Mouse (Mus musculus): ENCODE results near the gene Carns1. TPM values are rescaled to one million over a fixed set of nuclear protein-coding genes. Genes with fewer than 3 reads are reported as not detected.
A peak's percentile ranks its signal among the peaks of the same experiment; 100 is the strongest.

The Carns1 gene
- polyA plus RNA-seq, 1 experiment from 2014 or later = 3.8 TPM

DNA sequence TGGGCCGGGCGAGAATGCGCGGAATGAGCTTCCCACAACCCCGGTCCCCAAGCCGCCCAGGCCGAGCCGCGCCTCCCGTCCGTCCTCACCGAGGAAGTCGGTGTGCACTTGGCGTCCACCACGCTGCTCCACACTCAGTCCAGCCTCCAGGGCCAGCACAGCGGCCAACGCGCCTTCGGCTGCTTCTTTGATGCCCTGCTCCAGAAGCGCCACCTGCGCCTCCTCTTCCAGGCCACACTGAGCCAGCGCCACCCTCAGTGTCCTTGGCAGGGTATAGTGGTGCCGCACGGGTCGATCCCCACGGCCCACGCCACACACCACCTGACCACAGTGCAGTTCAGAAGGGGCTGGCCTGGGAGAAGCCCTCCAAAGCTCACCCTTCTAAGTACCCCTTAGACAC lies 5.5 kb downstream of the Carns1 start:
- Histone ChIP-seq H3K4me1 (ENCODE audit: control insufficient read depth, insufficient read depth, low read length) (peaks cover 5% of the 10 kb centered on the region; the same call in 1 of the 2 replicates), H3K4me2 (ENCODE audit: low read depth) (peak overlapping the region; percentile 60), H3K27me3 (ENCODE audit: control insufficient read depth, insufficient read depth, low read length) (no peaks in the 10 kb centered on the region), H3K36me3 (ENCODE audit: control insufficient read depth, insufficient read depth, low read length) (no peaks in the 10 kb centered on the region), H3K9me3 (ENCODE audit: control insufficient read depth, low read length) (no peaks in the 10 kb centered on the region), H3K27ac (ENCODE audit: low read depth, low read length) (peak overlapping the region; percentile 76), H3K9ac (ENCODE audit: low read length) (peak overlapping the region; percentile 63), H3K4me3 (ENCODE audit: low read depth, low read length) (peak overlapping the region; percentile 32)
- DNase-seq (ENCODE audit: low spot score) = no peak
- WGBS = 13% methylated on average over 26 of the region's 27 CpGs
- peak; percentile 61 for ATAC-seq (ENCODE audit: insufficient read depth, low FRiP score, low TSS enrichment)

- H3K9ac ChIP-seq (ENCODE audit: low read length) = peak overlapping the region; percentile 63
- peak overlapping the region; percentile 32 for H3K4me3 ChIP-seq (ENCODE audit: low read depth, low read length)
- H3K27me3 ChIP-seq (ENCODE audit: control insufficient read depth, insufficient read depth, low read length) = no peaks in the 10 kb centered on the region
- H3K9me3 ChIP-seq (ENCODE audit: control insufficient read depth, low read length) = no peaks in the 10 kb centered on the region
- DNase-seq (ENCODE audit: low spot score) = peak; percentile 100
- H3K4me1 ChIP-seq (ENCODE audit: control insufficient read depth, insufficient read depth, low read length) = peaks cover 5% of the 10 kb centered on the region; the same call in 1 of the 2 replicates
- ATAC-seq (ENCODE audit: insufficient read depth, low FRiP score, low TSS enrichment) = peak; percentile 92
- peak overlapping the region; percentile 60 for H3K4me2 ChIP-seq (ENCODE audit: low read depth)
- H3K36me3 ChIP-seq (ENCODE audit: control insufficient read depth, insufficient read depth, low read length) = no peaks in the 10 kb centered on the region
- WGBS = 0% methylated on average over 43 of the region's 43 CpGs
- peak overlapping the region; percentile 76 for H3K27ac ChIP-seq (ENCODE audit: low read depth, low read length)
Observed at GRCm38 (mm10) chr19:4169378-4169784, 5.9 kb downstream of the Carns1 start.

GRCm38 (mm10) chr19:4166678-4167476 lies 8.4 kb downstream of the Carns1 start:
- Histone ChIP-seq H3K4me3 (ENCODE audit: low read depth, low read length) (no peak overlapping the region), H3K27me3 (ENCODE audit: control insufficient read depth, insufficient read depth, low read length) (no peaks in the 10 kb centered on the region), H3K27ac (ENCODE audit: low read depth, low read length) (no peak overlapping the region), H3K4me1 (ENCODE audit: control insufficient read depth, insufficient read depth, low read length) (peaks cover 13% of the 10 kb centered on the region), H3K9ac (ENCODE audit: low read length) (no peak overlapping the region), H3K9me3 (ENCODE audit: control insufficient read depth, low read length) (no peaks in the 10 kb centered on the region), H3K4me2 (ENCODE audit: low read depth) (no peak overlapping the region), H3K36me3 (ENCODE audit: control insufficient read depth, insufficient read depth, low read length) (no peaks in the 10 kb centered on the region)
- DNase-seq (ENCODE audit: low spot score) (no peak), ATAC-seq (ENCODE audit: insufficient read depth, low FRiP score, low TSS enrichment) (no peak)
- WGBS = 76% methylated on average over 9 of the region's 9 CpGs

DNA sequence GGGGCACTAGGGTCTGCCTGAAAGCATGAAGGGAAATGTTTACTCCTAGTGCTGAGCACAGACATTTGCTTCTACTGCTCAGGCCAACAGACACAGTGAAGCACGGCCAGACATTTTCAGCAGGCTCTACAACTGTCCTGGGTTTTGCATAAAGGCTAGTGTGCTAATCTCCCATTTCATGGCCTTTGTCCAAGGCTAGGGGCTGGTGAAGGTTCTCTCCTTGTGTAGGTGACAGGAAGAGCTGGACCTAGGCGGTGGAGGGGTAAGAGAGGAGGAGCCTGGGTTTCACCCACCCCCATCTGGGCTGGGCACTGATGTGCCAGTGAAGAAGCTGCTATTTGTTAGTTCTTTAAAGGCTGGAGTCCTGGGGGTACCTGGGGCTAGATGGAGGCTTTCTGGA lies 10.6 kb downstream of the Carns1 start:
- no peaks in the 10 kb centered on the region for H3K27me3 ChIP-seq (ENCODE audit: control insufficient read depth, insufficient read depth, low read length)
- no peak for ATAC-seq (ENCODE audit: insufficient read depth, low FRiP score, low TSS enrichment)
- H3K36me3 ChIP-seq (ENCODE audit: control insufficient read depth, insufficient read depth, low read length) = no peaks in the 10 kb centered on the region
- H3K9ac ChIP-seq (ENCODE audit: low read length) = no peak overlapping the region
- no peak overlapping the region for H3K27ac ChIP-seq (ENCODE audit: low read depth, low read length)
- no peak overlapping the region for H3K4me2 ChIP-seq (ENCODE audit: low read depth)
- no peak overlapping the region for H3K4me3 ChIP-seq (ENCODE audit: low read depth, low read length)
- DNase-seq (ENCODE audit: low spot score) = no peak
- no peaks in the 10 kb centered on the region for H3K9me3 ChIP-seq (ENCODE audit: control insufficient read depth, low read length)
- H3K4me1 ChIP-seq (ENCODE audit: control insufficient read depth, insufficient read depth, low read length) = peaks cover 8% of the 10 kb centered on the region
- 79% methylated on average over 2 of the region's 2 CpGs for whole genome bisulfite sequencing

DNA sequence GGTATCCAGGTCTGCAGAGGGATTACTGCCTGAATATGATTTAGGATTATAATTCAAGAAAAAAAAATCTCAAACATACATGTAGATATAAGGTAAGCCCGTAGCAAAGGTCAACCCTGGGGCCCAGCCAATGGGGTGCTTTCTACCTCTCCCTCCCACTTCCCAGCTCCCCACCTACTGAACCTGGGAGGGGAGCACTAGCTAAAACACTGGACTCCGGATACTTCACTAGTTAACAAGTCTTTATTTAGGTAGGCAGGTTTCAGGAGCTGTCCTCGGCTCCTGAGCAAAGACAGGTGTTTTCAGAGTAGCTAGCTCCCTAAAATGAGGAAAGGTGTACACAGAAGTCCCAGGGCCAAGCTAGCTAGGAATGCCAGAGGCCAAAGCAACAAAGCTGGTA lies 11.2 kb downstream of the Carns1 start:
- ATAC-seq (ENCODE audit: insufficient read depth, low FRiP score, low TSS enrichment) = no peak
- H3K36me3 ChIP-seq (ENCODE audit: control insufficient read depth, insufficient read depth, low read length) = 0 out of 2 replicates have a peak, but pooled peaks cover 3% of the 10 kb centered on the region
- no peaks in the 10 kb centered on the region for H3K27me3 ChIP-seq (ENCODE audit: control insufficient read depth, insufficient read depth, low read length)
- WGBS = 79% methylated on average over 3 of the region's 3 CpGs
- no peak overlapping the region for H3K4me3 ChIP-seq (ENCODE audit: low read depth, low read length)
- H3K4me1 ChIP-seq (ENCODE audit: control insufficient read depth, insufficient read depth, low read length) = peaks cover 7% of the 10 kb centered on the region
- H3K9ac ChIP-seq (ENCODE audit: low read length) = no peak overlapping the region
- no peak for DNase-seq (ENCODE audit: low spot score)
- no peaks in the 10 kb centered on the region for H3K9me3 ChIP-seq (ENCODE audit: control insufficient read depth, low read length)
- no peak overlapping the region for H3K27ac ChIP-seq (ENCODE audit: low read depth, low read length)
- no peak overlapping the region for H3K4me2 ChIP-seq (ENCODE audit: low read depth)

DNA sequence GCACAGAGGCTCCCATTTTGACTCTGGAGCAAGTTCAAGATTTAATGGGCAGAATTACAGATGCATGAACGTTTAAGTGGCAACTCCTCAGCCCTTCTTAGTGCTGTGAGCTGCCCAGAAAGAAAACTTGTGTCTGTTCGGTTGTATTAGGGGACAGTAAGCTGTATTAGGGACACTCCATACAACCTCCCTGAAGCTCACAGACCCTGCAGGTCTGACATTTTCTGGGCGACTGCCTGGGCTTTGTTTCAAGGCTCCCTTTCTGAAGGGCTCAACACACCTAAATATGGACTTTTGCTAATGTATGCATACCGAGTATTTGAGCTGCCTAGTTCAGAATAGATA lies 11.8 kb downstream of the Carns1 start:
- 39% methylated on average over 4 of the region's 4 CpGs for WGBS
- no peak for ATAC-seq (ENCODE audit: insufficient read depth, low FRiP score, low TSS enrichment)
- H3K9me3 ChIP-seq (ENCODE audit: control insufficient read depth, low read length) = no peaks in the 10 kb centered on the region
- no peak for DNase-seq (ENCODE audit: low spot score)
- H3K9ac ChIP-seq (ENCODE audit: low read length) = peak overlapping the region; percentile 71
- peak overlapping the region; percentile 54; the same call in 1 of the 2 replicates for H3K27ac ChIP-seq (ENCODE audit: low read depth, low read length)
- no peaks in the 10 kb centered on the region for H3K27me3 ChIP-seq (ENCODE audit: control insufficient read depth, insufficient read depth, low read length)
- peak overlapping the region; percentile 71 for H3K4me3 ChIP-seq (ENCODE audit: low read depth, low read length)
- peak overlapping the region; percentile 79 for H3K4me2 ChIP-seq (ENCODE audit: low read depth)
- H3K4me1 ChIP-seq (ENCODE audit: control insufficient read depth, insufficient read depth, low read length) = peaks cover 7% of the 10 kb centered on the region
- 0 out of 2 replicates have a peak, but pooled peaks cover 5% of the 10 kb centered on the region for H3K36me3 ChIP-seq (ENCODE audit: control insufficient read depth, insufficient read depth, low read length)

- H3K4me3 ChIP-seq (ENCODE audit: low read depth, low read length) = peak within 1 kb of the TSS; percentile 71
- H3K27me3 ChIP-seq (ENCODE audit: control insufficient read depth, insufficient read depth, low read length) = no peaks in the 10 kb centered on the region
- H3K36me3 ChIP-seq (ENCODE audit: control insufficient read depth, insufficient read depth, low read length) = peaks cover 7% of the 10 kb centered on the region; the same call in 1 of the 2 replicates
- peak within 1 kb of the TSS; percentile 71 for H3K9ac ChIP-seq (ENCODE audit: low read length)
- H3K4me1 ChIP-seq (ENCODE audit: control insufficient read depth, insufficient read depth, low read length) = peaks cover 7% of the 10 kb centered on the region
- no peaks in the 10 kb centered on the region for H3K9me3 ChIP-seq (ENCODE audit: control insufficient read depth, low read length)
- H3K27ac ChIP-seq (ENCODE audit: low read depth, low read length) = peak within 1 kb of the TSS; percentile 54; the same call in 1 of the 2 replicates
- DNase-seq (ENCODE audit: low spot score) (peak; percentile 95), ATAC-seq (ENCODE audit: insufficient read depth, low FRiP score, low TSS enrichment) (peak; percentile 84)
- 7% methylated on average over 42 of the region's 42 CpGs for WGBS
- peak within 1 kb of the TSS; percentile 79 for H3K4me2 ChIP-seq (ENCODE audit: low read depth)
Observed at GRCm38 (mm10) chr19:4162646-4163542, 12.4 kb downstream of the Carns1 start, which contains the start of gene Rps6kb2. TSS of gene Rps6kb2 (minus strand) at chr19:4163354.

DNA sequence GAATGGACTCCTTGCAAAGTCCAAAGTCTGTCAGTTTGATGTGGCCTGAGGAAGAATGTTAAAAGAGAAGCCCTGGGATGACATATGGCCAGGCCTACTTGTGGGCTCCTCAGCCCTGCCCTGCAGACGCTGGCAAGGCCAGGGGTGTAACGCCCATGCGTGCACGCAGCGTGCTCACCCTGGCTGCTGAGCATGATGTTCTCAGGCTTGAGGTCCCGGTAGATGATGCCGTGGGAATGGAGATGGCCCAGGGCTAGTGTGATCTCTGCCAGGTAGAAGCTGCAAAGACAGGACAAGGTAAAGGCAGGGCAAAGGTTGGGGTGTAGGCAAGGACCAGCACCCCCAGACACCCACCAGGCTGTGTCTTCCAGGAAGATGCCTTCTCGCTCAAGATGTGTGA lies 16.2 kb downstream of the Carns1 start:
- Histone ChIP-seq H3K9ac (ENCODE audit: low read length) (no peak overlapping the region), H3K4me2 (ENCODE audit: low read depth) (no peak overlapping the region), H3K27me3 (ENCODE audit: control insufficient read depth, insufficient read depth, low read length) (no peaks in the 10 kb centered on the region), H3K27ac (ENCODE audit: low read depth, low read length) (no peak overlapping the region), H3K36me3 (ENCODE audit: control insufficient read depth, insufficient read depth, low read length) (peaks cover 16% of the 10 kb centered on the region), H3K9me3 (ENCODE audit: control insufficient read depth, low read length) (no peaks in the 10 kb centered on the region), H3K4me1 (ENCODE audit: control insufficient read depth, insufficient read depth, low read length) (peaks cover 7% of the 10 kb centered on the region), H3K4me3 (ENCODE audit: low read depth, low read length) (no peak overlapping the region)
- ATAC-seq (ENCODE audit: insufficient read depth, low FRiP score, low TSS enrichment) (no peak), DNase-seq (ENCODE audit: low spot score) (no peak)
- WGBS = 92% methylated on average over 8 of the region's 8 CpGs
